Mouse (Mus musculus): ENCODE data around the gene Mex3d. TPM values are rescaled to one million over a fixed set of nuclear protein-coding genes. Genes with fewer than 3 reads are reported as not detected.

Mex3d gene
- polyA plus RNA-seq, 1 experiment from 2014 or later, result 4.4 TPM

GRCm38 (mm10) chr10:80343425-80343895 is 44.0 kb downstream of the Mex3d start:
- 30% methylated on average over 13 of the region's 13 CpGs for WGBS
- peaks cover 42% of the 10 kb centered on the region for H3K4me1 ChIP-seq (replicated peaks; ENCODE audit: control insufficient read depth, insufficient read depth, low read length)
- peak overlapping the region; percentile 54 for H3K9ac ChIP-seq (ENCODE audit: low read length)
- H3K4me2 ChIP-seq (ENCODE audit: low read depth, low read length), result peak overlapping the region; percentile 55
- H3K4me3 ChIP-seq (ENCODE audit: low read length), result peak overlapping the region; percentile 40
- no peaks in the 10 kb centered on the region for H3K36me3 ChIP-seq (ENCODE audit: control insufficient read depth, insufficient read depth, low read length)
- H3K27me3 ChIP-seq (ENCODE audit: control insufficient read depth, insufficient read depth, low read depth, low read length), result peaks cover 66% of the 10 kb centered on the region
- peak overlapping the region; percentile 48; the same call in 1 of the 2 replicates for H3K27ac ChIP-seq (ENCODE audit: low read length)
- ATAC-seq (ENCODE audit: low read depth), result peak; percentile 7
- H3K9me3 ChIP-seq (ENCODE audit: control insufficient read depth, low read length), result no peaks in the 10 kb centered on the region

GRCm38 (mm10) chr10:80342749-80343424 is 44.6 kb downstream of the Mex3d start:
- peak overlapping the region; percentile 40 for H3K4me3 ChIP-seq (ENCODE audit: low read length)
- WGBS, result under 1% methylated on average over 30 of the region's 33 CpGs
- peak overlapping the region; percentile 55 for H3K4me2 ChIP-seq (ENCODE audit: low read depth, low read length)
- H3K27me3 ChIP-seq (ENCODE audit: control insufficient read depth, insufficient read depth, low read depth, low read length), result peaks cover 60% of the 10 kb centered on the region
- H3K27ac ChIP-seq (ENCODE audit: low read length), result 0 out of 2 replicates have a peak overlapping the region, but pooled peaks have one; percentile 48
- peak overlapping the region; percentile 54 for H3K9ac ChIP-seq (ENCODE audit: low read length)
- H3K36me3 ChIP-seq (ENCODE audit: control insufficient read depth, insufficient read depth, low read length), result no peaks in the 10 kb centered on the region
- H3K9me3 ChIP-seq (ENCODE audit: control insufficient read depth, low read length), result no peaks in the 10 kb centered on the region
- peaks cover 36% of the 10 kb centered on the region for H3K4me1 ChIP-seq (replicated peaks; ENCODE audit: control insufficient read depth, insufficient read depth, low read length)
- peak; percentile 83 for ATAC-seq (ENCODE audit: low read depth)

GRCm38 (mm10) chr10:80342305-80342748 is 45.1 kb downstream of the Mex3d start:
- H3K27ac ChIP-seq (ENCODE audit: low read length), result no peak overlapping the region
- WGBS, result 2% methylated on average over 26 of the region's 26 CpGs
- no peak overlapping the region for H3K9ac ChIP-seq (ENCODE audit: low read length)
- H3K4me1 ChIP-seq (replicated peaks; ENCODE audit: control insufficient read depth, insufficient read depth, low read length), result peaks cover 30% of the 10 kb centered on the region
- peak overlapping the region; percentile 40 for H3K4me3 ChIP-seq (ENCODE audit: low read length)
- no peaks in the 10 kb centered on the region for H3K9me3 ChIP-seq (ENCODE audit: control insufficient read depth, low read length)
- H3K27me3 ChIP-seq (ENCODE audit: control insufficient read depth, insufficient read depth, low read depth, low read length), result peaks cover 54% of the 10 kb centered on the region
- ATAC-seq (ENCODE audit: low read depth), result no peak
- peak overlapping the region; percentile 55 for H3K4me2 ChIP-seq (ENCODE audit: low read depth, low read length)
- no peaks in the 10 kb centered on the region for H3K36me3 ChIP-seq (ENCODE audit: control insufficient read depth, insufficient read depth, low read length)

- no peak for ATAC-seq (ENCODE audit: low read depth)
- peaks cover 29% of the 10 kb centered on the region for H3K4me1 ChIP-seq (replicated peaks; ENCODE audit: control insufficient read depth, insufficient read depth, low read length)
- H3K27me3 ChIP-seq (ENCODE audit: control insufficient read depth, insufficient read depth, low read depth, low read length), result peaks cover 49% of the 10 kb centered on the region
- peak overlapping the region; percentile 55; the same call in 1 of the 2 replicates for H3K4me2 ChIP-seq (ENCODE audit: low read depth, low read length)
- H3K27ac ChIP-seq (ENCODE audit: low read length), result no peak overlapping the region
- H3K36me3 ChIP-seq (ENCODE audit: control insufficient read depth, insufficient read depth, low read length), result no peaks in the 10 kb centered on the region
- no peak overlapping the region for H3K9ac ChIP-seq (ENCODE audit: low read length)
- H3K4me3 ChIP-seq (ENCODE audit: low read length), result peak overlapping the region; percentile 40
- H3K9me3 ChIP-seq (ENCODE audit: control insufficient read depth, low read length), result no peaks in the 10 kb centered on the region
- 4% methylated on average over 47 of the region's 47 CpGs for WGBS
Measured at GRCm38 (mm10) chr10:80341491-80342304, 45.8 kb downstream of the Mex3d start.

- Histone ChIP-seq H3K4me3 (ENCODE audit: low read length) (no peak overlapping the region), H3K4me1 (replicated peaks; ENCODE audit: control insufficient read depth, insufficient read depth, low read length) (peaks cover 29% of the 10 kb centered on the region), H3K4me2 (ENCODE audit: low read depth, low read length) (no peak overlapping the region), H3K27ac (ENCODE audit: low read length) (no peak overlapping the region), H3K9me3 (ENCODE audit: control insufficient read depth, low read length) (no peaks in the 10 kb centered on the region), H3K36me3 (ENCODE audit: control insufficient read depth, insufficient read depth, low read length) (no peaks in the 10 kb centered on the region), H3K27me3 (ENCODE audit: control insufficient read depth, insufficient read depth, low read depth, low read length) (peaks cover 46% of the 10 kb centered on the region), H3K9ac (ENCODE audit: low read length) (no peak overlapping the region)
- WGBS, result 16% methylated on average over 21 of the region's 21 CpGs
- ATAC-seq (ENCODE audit: low read depth), result no peak
Measured at GRCm38 (mm10) chr10:80341026-80341425, 46.4 kb downstream of the Mex3d start.

GRCm38 (mm10) chr10:80339941-80340750 is 47.3 kb downstream of the Mex3d start:
- H3K4me3 ChIP-seq (ENCODE audit: low read length), result no peak overlapping the region
- WGBS, result 21% methylated on average over 19 of the region's 19 CpGs
- ATAC-seq (ENCODE audit: low read depth), result no peak
- H3K36me3 ChIP-seq (ENCODE audit: control insufficient read depth, insufficient read depth, low read length), result no peaks in the 10 kb centered on the region
- H3K4me2 ChIP-seq (ENCODE audit: low read depth, low read length), result no peak overlapping the region
- no peak overlapping the region for H3K27ac ChIP-seq (ENCODE audit: low read length)
- peaks cover 27% of the 10 kb centered on the region for H3K4me1 ChIP-seq (replicated peaks; ENCODE audit: control insufficient read depth, insufficient read depth, low read length)
- no peak overlapping the region for H3K9ac ChIP-seq (ENCODE audit: low read length)
- no peaks in the 10 kb centered on the region for H3K9me3 ChIP-seq (ENCODE audit: control insufficient read depth, low read length)
- peaks cover 41% of the 10 kb centered on the region for H3K27me3 ChIP-seq (ENCODE audit: control insufficient read depth, insufficient read depth, low read depth, low read length)

- no peak for ATAC-seq (ENCODE audit: low read depth)
- no peaks in the 10 kb centered on the region for H3K9me3 ChIP-seq (ENCODE audit: control insufficient read depth, low read length)
- H3K9ac ChIP-seq (ENCODE audit: low read length), result no peak overlapping the region
- H3K36me3 ChIP-seq (ENCODE audit: control insufficient read depth, insufficient read depth, low read length), result no peaks in the 10 kb centered on the region
- 82% methylated on average over 12 of the region's 12 CpGs for WGBS
- peaks cover 4% of the 10 kb centered on the region; the same call in 1 of the 2 replicates for H3K4me1 ChIP-seq (replicated peaks; ENCODE audit: control insufficient read depth, insufficient read depth, low read length)
- peaks cover 12% of the 10 kb centered on the region for H3K27me3 ChIP-seq (ENCODE audit: control insufficient read depth, insufficient read depth, low read depth, low read length)
- H3K27ac ChIP-seq (ENCODE audit: low read length), result no peak overlapping the region
- H3K4me3 ChIP-seq (ENCODE audit: low read length), result no peak overlapping the region
- H3K4me2 ChIP-seq (ENCODE audit: low read depth, low read length), result no peak overlapping the region
Measured at GRCm38 (mm10) chr10:80336263-80336662, 51.2 kb downstream of the Mex3d start.

- H3K4me1 ChIP-seq (replicated peaks; ENCODE audit: control insufficient read depth, insufficient read depth, low read length), result peaks cover 15% of the 10 kb centered on the region
- WGBS, result 71% methylated on average over 5 of the region's 5 CpGs
- no peaks in the 10 kb centered on the region; the same call in 1 of the 2 replicates for H3K27me3 ChIP-seq (ENCODE audit: control insufficient read depth, insufficient read depth, low read depth, low read length)
- no peak overlapping the region for H3K4me2 ChIP-seq (ENCODE audit: low read depth, low read length)
- H3K9ac ChIP-seq (ENCODE audit: low read length), result no peak overlapping the region
- no peak overlapping the region for H3K27ac ChIP-seq (ENCODE audit: low read length)
- no peaks in the 10 kb centered on the region for H3K9me3 ChIP-seq (ENCODE audit: control insufficient read depth, low read length)
- H3K4me3 ChIP-seq (ENCODE audit: low read length), result no peak overlapping the region
- no peak for ATAC-seq (ENCODE audit: low read depth)
- no peaks in the 10 kb centered on the region for H3K36me3 ChIP-seq (ENCODE audit: control insufficient read depth, insufficient read depth, low read length)
Measured at GRCm38 (mm10) chr10:80332525-80332989, 54.9 kb downstream of the Mex3d start.

Measured in lung, embryonic 16.5 days (tissue).